In the genomic region with DNA sequence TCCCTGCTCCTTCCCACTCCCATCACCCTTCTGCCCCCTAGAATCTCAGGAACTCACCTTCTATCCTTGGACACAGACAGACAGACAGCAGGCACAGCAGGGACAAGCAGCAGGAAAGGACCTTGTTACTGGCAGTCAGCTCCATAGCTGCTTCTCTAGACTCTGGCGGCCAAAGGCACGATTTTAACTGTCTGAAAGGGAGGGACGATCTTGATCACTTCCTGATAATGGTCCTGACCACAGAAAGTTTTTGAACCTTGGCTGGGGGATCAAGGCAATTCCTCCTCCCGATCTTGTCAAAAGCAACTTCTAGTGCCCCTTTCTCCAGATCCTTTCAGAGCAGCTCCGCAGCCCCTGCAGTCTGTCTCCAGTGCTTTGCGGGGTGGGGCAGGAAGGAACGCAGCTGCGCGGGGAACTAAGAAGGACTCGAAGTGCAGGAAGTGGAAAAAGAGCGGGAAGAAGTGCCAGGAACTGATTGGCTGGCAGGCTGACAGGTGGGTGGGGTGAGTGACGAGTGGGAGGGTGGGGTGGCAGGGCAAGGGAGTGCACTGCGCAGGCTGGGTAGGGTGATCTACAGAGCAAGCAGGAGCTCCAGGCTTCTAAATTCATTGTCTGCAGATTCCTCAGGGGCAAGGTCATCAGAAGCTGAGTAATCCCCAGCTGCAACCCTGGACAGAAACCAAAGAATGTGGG, we compare ENCODE assay signal across 9 mouse cellular contexts. TPM values are rescaled to one million over a fixed set of nuclear protein-coding genes. Genes with fewer than 3 reads are reported as not detected.
A peak's percentile ranks its signal among the peaks of the same experiment; 100 is the strongest.
DNase-seq lines count a peak whose midpoint lies in the region; ATAC-seq lines count a peak whose summit lies in the region.
"Had no signal": no experiment of that assay in that cellular context is flagged by ENCODE, and none has a peak within 500 bp of the region (broad histone marks: within the 10 kb centered on the region; RNA-seq: fewer than 3 reads in every experiment).

Gene Ulbp1, minus strand, starts transcription at position 442 of the 693 bp plus-strand sequence.

- ATAC-seq in intestine, embryonic 15.5 days = peak; percentile 74
- ATAC-seq in lung, embryonic 15.5 days (ENCODE audit: borderline replicate concordance, extremely low read depth, low FRiP score, low TSS enrichment) = peak; percentile 92
- no peak for ATAC-seq in forebrain, embryonic 13.5 days

- H3K9ac ChIP-seq in intestine, embryonic 15.5 days = no peak within 1 kb of the TSS
- H3K9ac ChIP-seq in lung, embryonic 15.5 days = peak within 1 kb of the TSS; percentile 29; the same call in 1 of the 2 replicates
- H3K9ac ChIP-seq in forebrain, embryonic 13.5 days = no peak within 1 kb of the TSS
- H3K9ac ChIP-seq: midbrain, embryonic 12.5 days had no signal

- no peaks in the 10 kb centered on the region for H3K9me3 ChIP-seq in intestine, embryonic 15.5 days
- H3K9me3 ChIP-seq in lung, embryonic 15.5 days = no peaks in the 10 kb centered on the region
- no peaks in the 10 kb centered on the region for H3K9me3 ChIP-seq in forebrain, embryonic 13.5 days (replicated peaks)
- H3K9me3 ChIP-seq: midbrain, embryonic 12.5 days had no signal

- no peak within 1 kb of the TSS for H3K27ac ChIP-seq in intestine, embryonic 15.5 days
- H3K27ac ChIP-seq in lung, embryonic 15.5 days = peak within 1 kb of the TSS; percentile 33; the same call in 1 of the 2 replicates
- no peak within 1 kb of the TSS for H3K27ac ChIP-seq in forebrain, embryonic 13.5 days
- H3K27ac ChIP-seq: midbrain, embryonic 12.5 days had no signal

- DNase-seq in cerebellum, adult 11-12 months = peak; percentile 6
- no peak for DNase-seq in cerebellum, adult 8-10 months
- peak; percentile 67 to 69 for DNase-seq in adrenal gland, adult 18-20 months (ENCODE audit: low spot score in 2 of 2)
- peak; percentile 45 for DNase-seq in gastrocnemius, adult 18-20 months (ENCODE audit: low spot score)
- DNase-seq in spleen, postnatal 14 days (ENCODE audit: low spot score in 2 of 2) = peak; percentile 36 to 37

- 56% methylated on average over 13 of the region's 13 CpGs for whole genome bisulfite sequencing in intestine, embryonic 15.5 days
- WGBS in lung, embryonic 15.5 days = 40% methylated on average over 13 of the region's 13 CpGs
- WGBS in forebrain, embryonic 13.5 days = 73% methylated on average over 13 of the region's 13 CpGs

- H3K4me1 ChIP-seq in intestine, embryonic 15.5 days (replicated peaks) = no peaks in the 10 kb centered on the region
- H3K4me1 ChIP-seq in lung, embryonic 15.5 days = no peaks in the 10 kb centered on the region; the same call in 1 of the 2 replicates
- 0 out of 2 replicates have a peak, but pooled peaks cover 4% of the 10 kb centered on the region for H3K4me1 ChIP-seq in forebrain, embryonic 13.5 days

- H3K4me3 ChIP-seq in intestine, embryonic 15.5 days (replicated peaks) = no peak within 1 kb of the TSS; the same call in 1 of the 2 replicates
- H3K4me3 ChIP-seq in lung, embryonic 15.5 days = peak within 1 kb of the TSS; percentile 36
- H3K4me3 ChIP-seq in forebrain, embryonic 13.5 days = no peak within 1 kb of the TSS
- H3K4me3 ChIP-seq: midbrain, embryonic 12.5 days had no signal

- H3K36me3 ChIP-seq in intestine, embryonic 15.5 days = no peaks in the 10 kb centered on the region
- no peaks in the 10 kb centered on the region for H3K36me3 ChIP-seq in lung, embryonic 15.5 days
- no peaks in the 10 kb centered on the region for H3K36me3 ChIP-seq in forebrain, embryonic 13.5 days (ENCODE audit: poor library complexity, severe bottlenecking)
- H3K36me3 ChIP-seq: midbrain, embryonic 12.5 days had no signal

- peak within 1 kb of the TSS; percentile 48 for H3K4me2 ChIP-seq in intestine, embryonic 15.5 days (replicated peaks)
- peak within 1 kb of the TSS; percentile 51 for H3K4me2 ChIP-seq in lung, embryonic 15.5 days
- H3K4me2 ChIP-seq in forebrain, embryonic 13.5 days = no peak within 1 kb of the TSS
- H3K4me2 ChIP-seq: midbrain, embryonic 12.5 days had no signal

- H3K27me3 ChIP-seq in intestine, embryonic 15.5 days (replicated peaks) = no peaks in the 10 kb centered on the region
- no peaks in the 10 kb centered on the region for H3K27me3 ChIP-seq in lung, embryonic 15.5 days
- no peaks in the 10 kb centered on the region for H3K27me3 ChIP-seq in forebrain, embryonic 13.5 days
- H3K27me3 ChIP-seq: midbrain, embryonic 12.5 days had no signal

RNA-seq across cellular contexts. Expression of gene Ulbp1, which starts in this region (rescaled TPM):
- total RNA-seq in adrenal gland, adult 18-20 months (2021) = 1 to 10 TPM; 1.5 to 3.9 TPM
- under 1 TPM; 0.09 TPM for total RNA-seq in gastrocnemius, adult 18-20 months (2021)
- polyA plus RNA-seq in intestine, embryonic 15.5 days (2015; fragmentation: Nextera tagmentation; extraction: Ambion mirVana) = 3.5 and 4.8 TPM in 2 replicates
- polyA plus RNA-seq in lung, embryonic 15.5 days (2015; fragmentation: Nextera tagmentation; extraction: Ambion mirVana) = 9.4 and 10.9 TPM in 2 replicates
- polyA plus RNA-seq in forebrain, embryonic 13.5 days (2015; fragmentation: Nextera tagmentation; extraction: Ambion mirVana) = 0.62 and 0.71 TPM in 2 replicates

Comparison
In these comparisons a context has a peak if more than half of its experiments do, and no peak if none do; other contexts are left out.
1. Peak in DNase-seq in gastrocnemius, adult 18-20 months; RNA of the gene not detected or under 1 TPM.